Mouse (Mus musculus) liver, embryonic 13.5 days (tissue): Measurements from ENCODE around the gene Nab2. TPM values are rescaled to one million over a fixed set of nuclear protein-coding genes. Genes with fewer than 3 reads are reported as not detected.

Source experiments
- polyA plus RNA-seq: library from polyadenylated mRNA; unstranded; fragments of >200 nt; fragmentation: Nextera tagmentation; extraction: Ambion mirVana; gene quantifications from 2 replicates; pipeline ENCODE4 v1.2.1, GENCODE M21; 2015

Gene Nab2
- polyA plus RNA-seq, 1 experiment from 2014 or later: 1.5 TPM

Other genes with a start within 250 kb of the Nab2 start
- gene Stac3, start 166.9 kb downstream of the Nab2 start, polyA plus RNA-seq: 0.17 and 0.47 TPM in 2 replicates
- gene Ndufa4l2, start 153.6 kb downstream of the Nab2 start, polyA plus RNA-seq: 1.9 and 2.8 TPM in 2 replicates
- gene Shmt2, start 146.1 kb downstream of the Nab2 start, polyA plus RNA-seq: 133 and 142 TPM in 2 replicates
- gene Nxph4, start 134.0 kb downstream of the Nab2 start, polyA plus RNA-seq: 0.13 TPM in 2 replicates
- 15.1 and 16.9 TPM in 2 replicates for gene Lrp1, start 47.4 kb downstream of the Nab2 start, polyA plus RNA-seq
- 12.3 and 15.5 TPM in 2 replicates for gene Stat6, start 25.6 kb downstream of the Nab2 start, polyA plus RNA-seq
- 5.0 and 6.3 TPM in 2 replicates for gene Nemp1, start 1.7 kb downstream of the Nab2 start, polyA plus RNA-seq
- gene Myo1a, start 36.6 kb upstream of the Nab2 start, polyA plus RNA-seq: 0.17 TPM in 2 replicates
- gene Tac2, start 55.9 kb upstream of the Nab2 start, polyA plus RNA-seq: 11.4 and 14.2 TPM in 2 replicates
- 0.75 and 0.94 TPM in 2 replicates for gene Zbtb39, start 71.0 kb upstream of the Nab2 start, polyA plus RNA-seq
- 9.0 and 11.2 TPM in 2 replicates for gene Gpr182, start 83.2 kb upstream of the Nab2 start, polyA plus RNA-seq
- 0.17 and 0.28 TPM in 2 replicates for gene Rdh1, start 91.2 kb upstream of the Nab2 start, polyA plus RNA-seq
- gene Rdh16f1, start 91.2 kb upstream of the Nab2 start, polyA plus RNA-seq: 0.14 and 0.15 TPM in 2 replicates
- not detected in 2 replicates for gene Rdh9, start 107.8 kb upstream of the Nab2 start, polyA plus RNA-seq
- 0.05 TPM in 1 of 2 replicates, not detected in the other for gene Rdh16, start 132.6 kb upstream of the Nab2 start, polyA plus RNA-seq
- gene Rdh19, start 181.4 kb upstream of the Nab2 start, polyA plus RNA-seq: not detected in 2 replicates
- not detected in 2 replicates for gene Rdh16f2, start 197.9 kb upstream of the Nab2 start, polyA plus RNA-seq
- 0.47 and 0.70 TPM in 2 replicates for gene Rdh7, start 220.2 kb upstream of the Nab2 start, polyA plus RNA-seq
- gene Sdr9c7, start 229.9 kb upstream of the Nab2 start, polyA plus RNA-seq: not detected in 2 replicates